Mouse (Mus musculus) liver, embryonic 14.5 days (tissue): ENCODE data around the gene Auh.

Source experiments
- CTCF ChIP-seq: IDR thresholded peaks from 2 replicates; pipeline ENCODE4 v1.5.1; 2016; ENCODE audit warnings: antibody characterized with exemption, low read depth, control low read depth
- EP300 ChIP-seq: IDR thresholded peaks from 2 replicates; pipeline ENCODE4 v1.6.1; 2016; ENCODE audit warnings: antibody characterized with exemption, low read depth

DNA sequence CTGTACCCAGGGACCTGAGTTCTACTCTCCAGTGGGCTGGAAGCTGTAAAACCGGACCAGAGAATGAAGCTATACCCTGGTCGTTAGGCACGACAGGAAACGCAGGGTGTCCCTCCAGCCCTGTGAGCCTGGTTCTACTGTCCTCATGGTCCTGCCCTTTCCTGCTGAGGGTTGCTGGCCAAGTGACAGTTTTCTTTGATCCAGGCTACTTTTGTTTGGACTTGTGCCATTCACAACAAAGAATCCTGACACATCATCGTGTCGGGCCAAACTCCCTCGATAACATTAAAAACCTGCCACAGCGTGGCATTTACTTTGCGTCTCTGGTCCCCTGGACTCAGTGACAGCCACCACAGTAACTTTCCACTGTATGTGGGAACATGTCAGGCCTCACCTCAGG, 107.9 kb downstream of the Auh start:
- no peak for TF ChIP-seq CTCF
- TF ChIP-seq EP300, result no peak
